Mouse (Mus musculus) B cell, adult 67 days (primary cell): ENCODE results near the gene Gm21852. TPM values are rescaled to one million over a fixed set of nuclear protein-coding genes. Genes with fewer than 3 reads are reported as not detected.

Source experiments
- total RNA-seq, 2 experiments: library from RNA; stranded (reverse); gene quantifications; 4 replicates each; pipeline ENCODE4 v1.2.4; 2023

The Gm21852 gene
- not detected for total RNA-seq

DNA sequence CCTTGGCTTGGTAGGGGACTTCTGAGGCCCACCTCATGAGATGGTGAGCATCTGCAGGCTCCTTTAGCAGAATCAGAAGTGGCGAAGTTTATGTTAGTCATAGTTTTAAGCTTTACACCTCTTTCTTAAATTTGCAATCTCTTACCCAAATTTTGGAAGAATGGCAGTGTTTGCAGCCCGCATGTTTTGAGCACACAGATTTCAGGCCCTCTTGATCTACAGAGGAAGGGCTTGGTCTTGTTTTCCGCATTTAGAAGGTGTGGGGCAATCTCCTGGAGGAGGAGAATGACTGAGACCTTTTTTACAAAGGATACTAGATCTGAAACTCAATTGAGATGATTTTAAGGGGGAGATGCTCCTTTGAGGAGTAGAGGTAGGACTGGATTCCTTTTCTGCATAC is at the start of gene Gm21852:
Gm21852 (minus strand) TSS at position 101 of the 400 bp plus-strand sequence.

Other genes with a start within 250 kb of the Gm21852 start
- not detected for gene Gm21797, start 123.8 kb upstream of the Gm21852 start, total RNA-seq
- gene Gm20795, start 152.9 kb upstream of the Gm21852 start, total RNA-seq, result not detected